Mouse (Mus musculus): ENCODE results near the gene Ppp1r12b. TPM values are rescaled to one million over a fixed set of nuclear protein-coding genes. Genes with fewer than 3 reads are reported as not detected.

The Ppp1r12b gene
- total RNA-seq, 2 experiments from 2014 or later: 199 to 221 TPM

GRCm38 (mm10) chr1:134721486-134721885 is 234.3 kb downstream of the Ppp1r12b start:
- DNase-seq: no peak

- DNase-seq: no peak
These were observed 235.9 kb downstream of the Ppp1r12b start for GRCm38 (mm10) chr1:134719718-134720304.

- DNase-seq: no peak
These were observed 240.7 kb downstream of the Ppp1r12b start for GRCm38 (mm10) chr1:134715092-134715491.

- no peak for DNase-seq
These were observed 241.6 kb downstream of the Ppp1r12b start for GRCm38 (mm10) chr1:134714166-134714565.

- no peak for DNase-seq
These were observed 242.2 kb downstream of the Ppp1r12b start for GRCm38 (mm10) chr1:134713421-134713969.

GRCm38 (mm10) chr1:134712781-134713299 is 242.9 kb downstream of the Ppp1r12b start:
- DNase-seq: no peak

GRCm38 (mm10) chr1:134711653-134712052 is 244.1 kb downstream of the Ppp1r12b start:
- no peak for DNase-seq

- DNase-seq: no peak
These were observed 244.7 kb downstream of the Ppp1r12b start for GRCm38 (mm10) chr1:134711061-134711460.

- DNase-seq: no peak
These were observed 246.1 kb downstream of the Ppp1r12b start for GRCm38 (mm10) chr1:134709411-134710306.

GRCm38 (mm10) chr1:134708801-134709385 is 246.8 kb downstream of the Ppp1r12b start:
- peak; percentile 43 for DNase-seq

- DNase-seq: no peak
These were observed 247.5 kb downstream of the Ppp1r12b start for GRCm38 (mm10) chr1:134708274-134708673.

- no peak for DNase-seq
These were observed 248.2 kb downstream of the Ppp1r12b start for GRCm38 (mm10) chr1:134707516-134707915.

- no peak for DNase-seq
These were observed 249.2 kb downstream of the Ppp1r12b start for GRCm38 (mm10) chr1:134706549-134706948.

Small RNAs within 50 kb of the gene (microRNA-seq; reads per million reads assigned to microRNA genes)
- gene Gm22232: 0 reads per million in 2 experiments

Other genes with a start within 250 kb of the Ppp1r12b start
- gene Ube2t, start 6.6 kb upstream of the Ppp1r12b start, total RNA-seq (2021): 1 to 10 TPM; 7.2 to 8.8 TPM
- gene Lgr6, start 149.3 kb upstream of the Ppp1r12b start, total RNA-seq (2021): 1 to 10 TPM; 1.2 to 1.6 TPM
- 1 to 10 TPM in 1 of 2 experiments, under 1 TPM in 1; 0.38 to 1.1 TPM for gene Ptpn7, start 176.8 kb upstream of the Ppp1r12b start, total RNA-seq (2021)
- 10 to 100 TPM; 32.3 to 39.9 TPM for gene Arl8a, start 190.9 kb upstream of the Ppp1r12b start, total RNA-seq (2021)
- 1 to 10 TPM; 2.0 to 2.6 TPM for gene Gpr37l1, start 211.7 kb upstream of the Ppp1r12b start, total RNA-seq (2021)